Mouse (Mus musculus) ZHBTc4 (cell line): ENCODE measurements at regions not wholly inside any gene's neighbourhood (a gene's known extent, or its start where the extent isn't known, plus 50 kb on each side); places are given as distances from the start of the nearest gene placed in this dataset.

ENCODE experiments used
- DNase-seq: peaks from one replicate; pipeline ENCODE4 v3.0.0-alpha.2; 2011; ENCODE audit warnings: low read depth, low spot score

GRCm38 (mm10) chr3:133599731-133600130 is 54.8 kb upstream of the Tet2 start:
- DNase-seq, result no peak

GRCm38 (mm10) chr3:133600447-133601220 is 55.7 kb upstream of the Tet2 start:
- DNase-seq, result peak; percentile 69

- DNase-seq, result no peak
Observed at GRCm38 (mm10) chr3:133605460-133605859, 60.5 kb upstream of the Tet2 start.

- peak; percentile 17 for DNase-seq
Observed at GRCm38 (mm10) chr3:133608845-133609261, 63.9 kb upstream of the Tet2 start.

GRCm38 (mm10) chr3:133613836-133614711 is 69.1 kb upstream of the Tet2 start:
- no peak for DNase-seq

- DNase-seq, result no peak
Observed at GRCm38 (mm10) chr3:133614712-133615426, 69.9 kb upstream of the Tet2 start.

- DNase-seq, result no peak
Observed at GRCm38 (mm10) chr3:133617036-133617435, 72.1 kb upstream of the Tet2 start.

GRCm38 (mm10) chr3:133618491-133618890 is 73.6 kb upstream of the Tet2 start:
- no peak for DNase-seq

- no peak for DNase-seq
Observed at GRCm38 (mm10) chr3:133623201-133623744, 78.3 kb upstream of the Tet2 start.

- no peak for DNase-seq
Observed at GRCm38 (mm10) chr3:133624079-133624875, 79.3 kb upstream of the Tet2 start.

GRCm38 (mm10) chr3:133625046-133625445 is 80.1 kb upstream of the Tet2 start:
- DNase-seq, result no peak

GRCm38 (mm10) chr3:133626442-133626841 is 81.5 kb upstream of the Tet2 start:
- no peak for DNase-seq

- DNase-seq, result no peak
Observed at GRCm38 (mm10) chr3:133627116-133627844, 82.3 kb upstream of the Tet2 start.

GRCm38 (mm10) chr3:133634306-133634705 is 89.4 kb upstream of the Tet2 start:
- no peak for DNase-seq

GRCm38 (mm10) chr3:133645604-133646003 is 100.7 kb upstream of the Tet2 start:
- no peak for DNase-seq

GRCm38 (mm10) chr3:133646449-133647059 is 101.6 kb upstream of the Tet2 start:
- no peak for DNase-seq

- DNase-seq, result no peak
Observed at GRCm38 (mm10) chr3:133650025-133650424, 105.1 kb upstream of the Tet2 start.

- DNase-seq, result no peak
Observed at GRCm38 (mm10) chr3:133651996-133652395, 107.1 kb upstream of the Tet2 start.

- no peak for DNase-seq
Observed at GRCm38 (mm10) chr3:133659759-133660158, 114.8 kb upstream of the Tet2 start.

- no peak for DNase-seq
Observed at GRCm38 (mm10) chr3:133661303-133661702, 116.4 kb upstream of the Tet2 start.
